Mouse (Mus musculus) right cerebral cortex, postnatal 4 days (tissue): Measurements from ENCODE around the gene Atxn7.
"Not testable (repeated sequence)": the region's sequence is repeated elsewhere in the genome, so short reads cannot be mapped to it uniquely, and the experiment has no call there.

Experiments
- DNase-seq: peaks from one replicate; pipeline ENCODE4 v3.0.0-alpha.2; 2022

The Atxn7 gene

DNA sequence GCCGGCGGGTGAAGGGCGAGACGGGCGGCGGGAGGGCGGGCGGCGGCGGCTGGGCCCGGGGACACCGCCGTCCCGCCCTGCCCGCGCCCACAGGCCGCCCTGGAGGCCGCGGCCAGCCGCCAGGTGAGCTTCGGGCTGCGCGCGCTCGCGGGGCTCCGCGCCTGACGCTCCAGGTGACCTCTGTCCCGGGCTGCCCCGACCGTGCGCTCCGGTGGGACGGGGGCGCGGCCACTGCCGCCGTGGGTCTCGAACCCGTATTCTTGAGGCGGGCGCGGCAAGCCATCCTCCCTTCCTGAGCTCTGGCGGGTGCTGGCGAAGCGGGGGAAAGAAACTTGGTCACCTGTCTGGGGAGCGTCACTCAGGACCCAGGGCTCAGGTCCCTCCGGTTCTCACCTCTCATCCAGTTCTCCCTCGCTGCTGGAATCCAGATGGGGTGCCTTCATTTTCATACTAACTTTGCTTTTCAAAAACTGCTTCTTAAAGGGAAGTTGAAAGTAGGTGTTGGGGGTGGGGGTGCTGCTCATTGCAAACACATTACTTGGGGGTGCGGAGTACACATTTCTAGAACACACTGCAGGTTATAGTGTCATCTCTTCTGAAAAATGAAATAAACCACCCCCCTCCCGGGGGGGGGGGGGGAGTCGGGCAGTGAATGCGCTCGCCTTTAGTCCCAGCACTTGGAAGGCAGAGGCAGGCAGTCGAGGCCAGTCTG is at the start of gene Atxn7, which contains the start of gene Thoc7:
Gene Atxn7, plus strand, starts transcription at position 40 of the 712 bp plus-strand sequence.
Gene Thoc7, minus strand, starts transcription at position 452 of the 712 bp plus-strand sequence.
- DNase-seq = peak; percentile 41

DNA sequence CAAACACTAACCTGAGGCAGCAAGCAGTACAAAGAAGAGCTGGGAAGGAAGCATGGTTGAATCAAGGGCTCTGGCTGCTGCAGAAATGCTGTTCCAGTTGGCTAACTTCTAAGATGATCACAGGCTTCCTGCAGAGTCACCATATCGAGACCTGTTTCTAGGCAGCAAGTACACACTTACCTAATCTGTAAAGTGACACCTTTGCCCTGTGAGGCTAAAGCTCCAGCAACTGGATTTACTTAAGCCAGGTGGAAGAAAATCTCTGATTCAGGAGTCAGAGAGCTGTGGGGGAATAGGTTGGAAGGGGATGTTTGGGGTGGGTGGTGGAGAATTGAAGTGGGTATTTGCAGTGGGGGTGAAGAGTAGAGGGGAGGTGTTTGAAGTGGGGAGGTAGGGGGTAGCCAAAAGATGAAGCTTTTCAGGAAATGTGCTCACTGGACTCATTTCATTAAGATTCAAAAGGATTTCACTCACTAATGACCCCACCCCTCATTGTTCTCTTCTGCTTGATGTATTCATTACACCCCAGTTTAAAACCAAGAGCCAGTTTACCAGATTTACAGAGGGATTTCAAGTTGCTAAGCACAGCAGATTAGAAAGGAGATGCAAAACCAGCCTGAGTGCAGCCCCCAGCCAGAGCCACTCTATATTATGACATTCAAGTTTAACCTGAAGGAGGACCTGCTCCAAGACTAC is 46.7 kb upstream of the Atxn7 start, which contains the start of gene Gm281:
Gene Gm281, minus strand, starts transcription at position 92 of the 696 bp plus-strand sequence.
- DNase-seq = no peak

DNA sequence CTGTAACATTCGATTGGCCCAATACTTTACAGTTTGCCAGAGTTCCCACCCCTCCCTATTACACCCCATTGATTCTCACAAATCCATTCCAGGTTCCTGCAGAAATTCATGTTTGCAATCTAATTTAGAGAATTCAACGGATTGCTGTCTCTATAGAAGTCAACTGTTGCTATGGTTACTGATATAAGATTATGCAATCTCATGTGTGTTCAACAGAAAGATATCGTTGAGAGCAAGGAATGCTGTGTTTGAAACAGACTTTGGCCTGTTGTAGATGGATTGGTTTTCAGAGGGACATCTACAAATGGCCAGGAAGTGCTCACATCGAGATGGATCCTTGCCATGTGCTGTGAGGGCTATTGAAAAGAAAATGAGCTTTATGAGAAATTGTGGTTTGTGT is 46.0 kb upstream of the Atxn7 start:
- DNase-seq = no peak

DNA sequence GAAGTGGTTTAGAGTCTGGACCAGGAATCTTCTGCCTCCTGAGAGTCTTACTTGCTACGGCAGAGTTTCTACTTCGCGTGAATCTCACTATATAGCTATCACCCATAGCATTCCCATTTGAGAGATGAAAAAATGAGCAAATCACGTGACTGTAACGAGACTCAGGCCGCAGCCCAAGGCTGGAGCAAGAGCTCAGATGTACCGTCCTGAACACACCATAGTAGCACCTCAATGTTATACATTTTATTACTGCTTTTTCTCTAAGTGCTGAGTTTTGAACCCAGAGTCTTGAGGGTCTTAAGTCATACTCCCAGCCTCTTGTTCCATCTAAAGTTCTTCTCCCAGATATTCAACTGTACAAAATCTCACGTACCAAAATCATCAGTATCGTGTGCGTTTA is 44.0 kb upstream of the Atxn7 start:
- DNase-seq = no peak

DNA sequence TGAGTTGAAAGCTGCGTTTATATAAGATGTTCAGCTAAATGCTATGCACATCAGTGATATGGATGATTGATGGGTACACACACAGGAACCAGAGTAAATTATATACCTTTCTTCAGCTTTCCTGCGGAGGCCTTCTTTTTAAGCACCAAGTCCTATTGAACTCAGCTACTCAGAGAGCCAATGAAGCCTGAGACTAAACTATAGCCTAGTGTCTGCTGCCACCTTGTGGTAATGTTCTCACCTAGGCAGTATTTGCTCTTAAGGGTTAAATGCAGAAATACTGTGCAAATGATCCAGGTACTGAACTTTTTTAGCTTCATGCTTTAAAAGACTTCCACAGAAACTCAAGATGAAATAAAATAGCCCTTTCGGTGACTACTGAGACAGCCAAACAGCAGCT is 43.6 kb upstream of the Atxn7 start:
- DNase-seq = peak; percentile 56

DNA sequence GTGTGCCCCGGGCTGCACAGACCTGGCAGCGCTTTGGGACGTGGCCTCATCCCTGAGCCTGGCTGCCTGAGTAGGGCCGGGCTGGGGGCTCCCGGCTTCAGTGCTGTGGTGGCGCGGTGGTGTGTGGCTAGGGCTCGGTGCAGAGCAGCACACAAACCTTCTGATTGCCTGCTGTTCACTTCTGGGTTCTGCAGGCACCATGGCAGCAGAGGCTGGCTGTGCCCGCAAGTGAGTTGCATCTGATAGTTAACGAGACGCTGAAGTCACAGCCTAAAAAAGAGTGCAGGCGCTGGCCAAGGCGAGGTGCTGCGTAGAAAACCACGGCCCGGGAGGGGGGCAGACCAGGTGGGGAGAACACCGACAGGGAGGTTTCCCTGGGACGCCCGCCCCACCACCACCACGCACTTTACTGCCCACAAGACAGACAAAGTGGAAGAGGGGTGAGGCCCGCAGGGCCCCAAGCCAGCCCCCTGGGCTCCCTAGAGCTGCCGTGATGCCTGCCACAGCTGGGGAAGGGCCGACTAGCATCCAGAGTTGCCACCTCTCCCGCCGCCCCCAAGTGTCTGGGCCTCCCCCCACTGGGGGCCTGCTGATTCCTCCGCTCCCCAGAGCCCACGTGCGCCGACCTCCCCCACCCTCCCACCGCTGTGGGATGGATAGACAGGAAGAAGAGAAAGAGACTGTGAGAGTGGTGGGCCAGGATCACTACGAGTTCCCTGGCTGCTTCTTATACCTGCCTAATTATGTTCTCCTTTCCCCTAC is 27.8 kb upstream of the Atxn7 start:
- no peak for DNase-seq

DNA sequence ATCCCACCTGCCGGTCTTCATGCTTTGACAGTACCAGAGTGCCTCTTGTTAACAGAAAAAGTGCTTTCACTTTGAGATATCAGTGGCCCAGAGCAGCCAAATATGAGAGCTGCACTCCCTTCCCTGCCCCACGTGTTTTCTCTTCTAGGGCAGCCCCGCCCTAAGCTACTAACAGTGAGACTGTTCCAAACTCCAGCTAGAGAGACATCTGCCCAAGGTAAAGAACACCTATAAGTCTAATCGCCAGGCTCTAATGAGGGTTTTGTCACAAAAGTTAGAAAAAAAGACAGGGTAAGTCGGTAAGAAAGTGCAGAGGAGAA is 27.2 kb upstream of the Atxn7 start:
- no peak for DNase-seq

DNA sequence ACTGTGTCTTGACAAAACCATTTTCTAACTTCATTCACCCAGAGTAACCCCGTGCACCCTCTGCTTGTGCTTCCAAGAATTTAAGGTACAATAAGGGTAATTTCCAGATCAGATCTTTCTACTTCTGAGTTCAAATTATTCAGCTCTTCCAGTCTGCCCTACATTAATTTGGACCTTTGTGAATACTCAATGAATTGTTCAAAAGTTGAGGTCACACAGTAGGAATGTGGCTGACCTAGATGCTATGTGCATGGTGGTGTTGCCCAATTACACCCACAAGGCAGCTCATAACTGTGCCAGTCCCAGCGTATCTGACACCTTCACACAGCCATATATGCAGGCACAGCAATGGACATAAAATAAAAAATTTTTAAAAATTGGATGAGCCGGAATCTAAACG is 16.6 kb upstream of the Atxn7 start:
- DNase-seq = no peak

DNA sequence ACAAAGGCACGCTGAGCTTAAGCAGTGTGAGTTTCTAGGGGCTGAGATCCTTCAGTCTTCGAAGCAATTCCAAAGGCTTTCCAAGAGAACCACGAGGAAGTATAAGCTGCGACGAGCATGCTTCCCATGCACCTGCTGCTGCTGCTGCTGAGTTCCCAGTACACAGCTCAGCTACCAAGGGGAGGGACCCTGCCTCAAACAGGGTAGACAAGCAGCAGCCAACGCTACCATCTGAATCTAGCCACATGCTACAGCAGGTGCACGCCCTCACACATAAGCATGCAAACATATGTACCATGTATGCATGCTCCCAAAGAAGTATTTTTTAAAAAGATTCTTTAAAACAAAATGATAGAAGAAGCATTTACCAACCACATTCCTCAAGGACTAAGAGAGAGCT is 12.9 kb upstream of the Atxn7 start:
- DNase-seq = no peak

DNA sequence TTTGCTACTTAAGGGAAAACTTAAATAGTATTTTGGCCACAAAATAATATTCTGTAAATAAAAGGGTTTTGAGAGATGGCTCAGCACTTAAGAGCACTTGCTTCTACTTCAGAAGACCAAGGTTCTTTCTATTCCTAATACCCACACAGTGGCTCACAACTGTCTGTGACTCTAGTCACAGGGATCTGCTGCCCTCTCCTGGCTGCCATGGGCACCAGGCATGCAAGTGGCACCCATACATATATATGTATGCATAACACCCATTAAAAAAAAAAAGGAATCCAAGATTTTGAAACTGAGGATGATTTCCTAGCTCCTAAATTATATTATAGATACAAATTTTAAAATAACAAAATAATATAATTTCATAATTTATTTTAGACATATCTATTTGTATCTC is 10.8 kb upstream of the Atxn7 start:
- peak; percentile 58 for DNase-seq

DNA sequence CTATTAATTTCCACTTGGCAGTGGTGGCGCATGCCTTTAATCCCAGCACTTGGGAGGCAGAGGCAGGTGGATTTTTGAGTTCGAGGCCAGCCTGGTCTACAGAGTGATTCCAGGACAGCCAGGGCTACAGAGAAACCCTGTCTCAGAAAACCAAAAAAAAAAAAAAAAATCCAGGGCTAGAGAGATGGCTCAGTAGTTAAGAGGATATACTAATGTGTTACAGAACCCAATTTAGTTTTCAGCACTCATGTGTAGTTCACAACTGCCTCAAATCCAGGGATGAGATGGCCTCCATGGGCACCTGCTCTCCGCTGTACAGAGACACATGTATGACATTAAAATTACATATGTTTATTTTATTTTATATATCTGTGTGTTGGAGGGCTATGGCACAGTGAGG is 9.1 kb upstream of the Atxn7 start:
- not testable (repeated sequence) for DNase-seq

DNA sequence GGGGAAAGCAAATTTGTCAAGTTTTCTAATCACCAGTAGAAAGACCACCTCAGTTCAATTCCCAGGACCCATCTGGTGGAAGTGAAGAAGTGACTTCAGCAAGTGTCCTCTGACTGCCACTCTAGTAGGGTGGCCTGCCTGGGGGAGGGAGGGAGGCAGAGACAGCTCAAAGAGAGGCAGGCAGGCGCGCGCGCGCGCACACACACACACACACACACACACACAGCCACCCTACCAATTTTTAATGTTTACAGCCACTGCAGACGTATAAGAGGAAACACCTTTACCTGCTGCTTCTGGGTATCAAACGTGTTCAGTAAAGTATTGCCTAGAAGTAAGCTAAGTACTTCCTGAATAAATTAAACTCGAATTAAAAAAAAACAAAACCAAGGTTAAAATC is 1.2 kb upstream of the Atxn7 start:
- DNase-seq = peak; percentile 38

DNA sequence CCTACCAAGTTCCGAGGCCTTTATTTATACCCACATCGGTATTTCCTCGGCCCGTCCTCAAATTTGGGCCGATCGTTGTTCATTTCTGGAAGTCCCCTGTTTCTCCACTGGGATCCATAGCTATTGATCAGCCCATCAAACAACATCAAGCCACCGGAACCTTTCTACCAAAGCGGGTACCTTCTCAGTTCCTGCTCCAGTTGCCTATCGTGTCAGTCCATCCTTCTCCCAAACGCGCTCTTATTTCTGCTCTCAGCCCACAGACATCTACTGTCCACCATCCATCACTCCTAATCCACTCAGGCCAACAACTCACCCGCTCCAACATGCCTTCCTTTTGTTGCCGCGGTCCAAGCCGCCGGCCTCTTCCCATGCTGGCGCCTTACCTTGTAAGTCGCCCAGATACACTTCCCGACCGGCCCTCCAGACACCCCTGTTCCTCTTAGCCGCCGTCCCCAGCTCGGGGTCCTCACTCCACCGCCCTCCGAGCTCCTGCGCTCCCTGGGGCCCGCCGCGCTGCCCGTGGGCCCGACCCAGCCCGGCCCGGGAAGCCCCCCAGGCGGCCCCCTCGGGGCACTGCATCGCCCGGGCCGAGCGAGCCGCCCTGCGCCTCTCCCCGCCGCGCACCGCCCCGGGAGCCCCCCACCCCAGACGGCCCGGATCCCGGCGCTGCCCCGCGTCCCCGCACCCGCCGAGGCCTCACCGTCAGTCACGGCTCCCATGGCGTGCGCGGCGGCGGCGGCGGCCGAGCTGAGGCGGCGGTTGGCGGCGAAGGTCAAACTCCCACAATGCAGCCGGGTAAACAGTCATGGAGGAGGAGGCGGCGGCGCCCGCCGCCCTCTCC is 536 bp upstream of the Atxn7 start:
- DNase-seq = peak; percentile 68

DNA sequence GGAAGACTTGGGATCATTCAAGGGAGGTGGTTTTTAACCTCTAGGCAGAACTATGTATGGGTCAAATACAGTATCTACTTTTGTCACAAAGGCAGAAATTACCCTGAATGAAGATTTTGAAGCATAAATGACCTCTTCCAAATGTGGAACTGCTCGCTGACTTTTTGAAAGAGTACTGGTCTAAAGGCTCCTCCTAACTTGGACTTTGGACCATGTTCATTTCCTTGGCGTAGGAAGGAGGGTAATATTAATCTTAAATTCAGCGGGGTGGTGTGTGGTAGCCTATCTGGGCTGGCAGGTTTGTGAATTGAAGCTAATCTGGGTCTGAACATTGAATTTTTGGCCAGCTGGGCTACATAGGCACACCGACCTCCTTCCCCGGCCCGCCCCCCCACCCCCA is 1.2 kb downstream of the Atxn7 start:
- DNase-seq = no peak

DNA sequence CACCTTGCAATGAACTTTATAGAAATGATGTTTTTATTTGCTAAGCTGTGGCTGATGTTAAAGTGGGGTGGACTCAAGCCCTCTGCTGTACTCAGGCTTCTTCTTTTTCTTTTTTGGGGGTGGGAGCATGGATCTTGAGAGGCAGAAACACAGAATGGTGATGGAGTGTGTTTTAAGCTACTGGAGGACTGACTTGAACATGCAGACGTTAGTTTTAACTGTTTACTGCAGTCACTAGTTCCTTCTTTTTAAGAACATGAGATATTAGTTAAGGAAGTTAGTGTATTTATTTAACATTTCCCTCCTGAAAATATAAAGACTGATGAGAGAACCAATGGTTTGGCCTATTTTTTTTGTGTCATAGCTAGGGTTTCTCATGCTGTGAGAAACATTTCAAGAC is 2.3 kb downstream of the Atxn7 start:
- no peak for DNase-seq

DNA sequence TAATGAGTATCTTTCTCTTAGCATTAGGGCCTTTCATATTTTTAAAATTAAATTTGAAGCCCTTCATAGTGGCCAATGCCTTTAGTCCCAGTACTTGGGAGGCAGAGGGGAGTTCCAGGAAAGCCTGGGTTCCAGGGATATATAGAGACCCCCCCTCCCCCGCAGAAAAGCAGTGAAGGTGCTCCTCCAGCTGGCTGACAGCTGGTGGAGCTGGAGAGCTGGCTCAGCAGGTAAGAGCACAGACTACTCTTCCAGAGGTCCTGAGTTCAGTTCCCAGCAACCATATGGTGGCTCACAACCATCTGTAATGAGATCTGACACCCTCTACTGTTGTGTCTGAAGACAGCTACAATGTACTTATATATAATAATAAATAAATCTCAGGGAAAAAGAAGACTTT is 6.4 kb downstream of the Atxn7 start:
- DNase-seq = no peak

DNA sequence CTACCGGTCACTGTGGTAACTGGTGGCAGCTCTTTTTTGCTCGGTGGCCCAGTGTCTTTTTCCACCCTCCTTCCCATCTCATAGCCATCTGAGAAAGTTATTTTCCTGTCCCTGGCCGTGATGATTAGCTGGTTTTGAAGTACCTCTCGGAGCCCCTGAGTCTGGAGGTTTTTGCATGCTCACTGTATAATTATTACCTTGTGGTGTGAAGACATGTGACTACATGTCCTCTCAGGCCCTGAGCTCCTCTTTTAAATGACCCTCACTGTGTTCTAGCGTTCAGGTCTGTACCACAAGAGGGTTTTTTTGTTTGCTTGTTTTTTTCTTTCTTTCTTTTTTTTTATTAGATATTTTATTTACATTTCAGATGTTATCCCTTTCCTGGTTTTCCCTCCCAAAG is 7.2 kb downstream of the Atxn7 start:
- no peak for DNase-seq

DNA sequence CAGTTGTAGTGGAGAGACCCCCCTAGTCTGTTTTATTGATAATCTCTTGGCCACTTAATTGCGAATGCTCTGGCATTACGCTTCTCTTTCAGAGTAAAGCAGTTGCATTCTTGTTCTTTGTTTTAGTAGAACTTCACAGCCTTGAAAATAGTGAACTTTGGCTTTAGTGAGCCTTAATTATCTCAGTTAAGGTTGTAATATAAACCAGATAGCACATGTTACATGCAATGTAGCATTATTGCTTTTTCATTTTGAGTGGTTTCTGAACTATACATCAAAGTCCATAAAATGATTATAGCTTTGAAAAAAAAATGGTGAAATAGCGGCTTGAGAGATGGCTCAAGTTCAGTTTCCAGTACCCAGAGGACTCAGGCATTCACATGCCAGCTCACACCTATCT is 9.3 kb downstream of the Atxn7 start:
- no peak for DNase-seq

DNA sequence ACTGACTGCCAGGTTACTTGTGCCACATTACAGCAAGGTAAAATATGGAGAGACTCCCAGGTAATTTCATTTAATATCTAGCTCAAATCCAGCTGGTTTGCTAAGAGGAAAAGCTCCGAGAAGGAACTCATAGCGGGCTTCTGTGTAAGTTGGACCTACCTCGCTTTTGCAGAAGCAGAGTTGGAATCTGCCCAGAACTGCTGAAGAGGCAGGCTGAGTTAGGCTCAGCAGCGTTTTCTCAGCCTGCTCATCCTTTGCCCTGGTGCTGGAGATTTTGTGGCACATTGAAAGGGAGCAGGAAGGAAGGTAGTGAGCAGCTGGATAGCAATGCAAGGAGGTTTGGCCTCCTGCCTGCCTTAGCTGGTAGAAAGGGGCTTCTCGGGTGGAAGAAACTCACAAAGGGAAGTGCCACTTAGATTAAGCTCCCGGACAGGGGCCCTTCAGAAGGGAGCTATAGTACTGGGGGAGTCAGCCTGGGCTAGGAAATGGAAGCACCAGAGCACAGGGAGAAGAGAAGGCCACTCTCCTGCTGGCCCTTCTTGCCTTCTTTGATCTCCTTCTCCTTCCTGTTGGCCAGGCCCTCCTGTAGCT is 10.5 kb downstream of the Atxn7 start:
- no peak for DNase-seq

DNA sequence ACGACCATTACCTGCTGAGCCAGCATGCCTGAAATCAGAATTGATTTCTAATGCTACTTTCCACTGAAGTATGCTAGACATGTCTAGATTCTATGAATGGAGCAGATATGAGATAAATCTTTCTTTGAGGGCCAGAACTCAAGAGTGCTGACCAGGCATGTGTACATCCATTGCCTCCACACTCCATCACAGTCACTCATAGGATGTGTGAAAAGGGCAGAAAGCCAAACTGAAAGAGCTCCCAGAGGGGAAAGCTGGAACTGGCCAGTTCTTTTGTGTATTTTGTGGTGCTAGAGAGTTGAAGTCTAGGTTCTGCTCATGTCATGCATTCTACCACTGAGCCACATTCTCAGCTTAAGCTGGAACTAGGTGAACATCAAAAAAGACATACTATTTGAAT is 16.3 kb downstream of the Atxn7 start:
- DNase-seq = no peak

DNA sequence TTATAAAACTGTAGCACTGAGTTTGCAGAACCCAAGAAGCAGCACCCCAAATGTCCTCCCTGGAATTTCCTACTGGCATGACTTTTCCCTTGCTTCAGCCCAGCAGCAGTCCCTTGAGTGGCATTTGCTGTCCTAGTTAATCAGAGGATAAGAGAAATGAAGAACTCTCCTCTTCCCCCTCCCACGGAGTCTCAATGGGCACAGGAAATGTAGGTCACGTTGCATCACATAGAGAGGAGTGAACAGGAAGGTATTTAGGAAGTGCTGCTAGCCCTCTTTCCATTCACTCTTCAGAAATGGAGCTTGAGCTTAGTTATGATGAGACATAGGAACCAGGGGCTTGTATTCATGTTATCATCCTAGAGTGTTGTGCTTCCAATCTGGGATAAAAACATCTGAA is 20.0 kb downstream of the Atxn7 start:
- DNase-seq = no peak

DNA sequence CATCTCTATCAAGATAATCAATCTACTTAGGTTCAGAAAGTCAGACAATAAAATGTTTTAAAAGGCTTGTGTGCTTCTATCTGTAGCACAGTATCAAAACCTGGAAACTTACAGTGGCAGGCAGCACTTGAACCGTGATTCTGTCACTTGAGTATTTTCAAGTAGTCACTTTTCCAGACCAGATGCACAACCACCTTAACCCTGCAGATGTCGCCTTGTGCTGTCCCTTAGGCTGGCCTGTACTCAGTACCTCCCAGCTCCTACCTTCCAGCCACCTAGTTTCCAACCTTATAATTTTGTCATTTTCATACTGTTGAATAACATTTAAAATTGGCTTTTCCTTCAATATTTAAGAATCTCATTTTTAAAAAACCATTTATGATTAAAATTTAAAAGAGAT is 20.9 kb downstream of the Atxn7 start:
- DNase-seq = no peak

DNA sequence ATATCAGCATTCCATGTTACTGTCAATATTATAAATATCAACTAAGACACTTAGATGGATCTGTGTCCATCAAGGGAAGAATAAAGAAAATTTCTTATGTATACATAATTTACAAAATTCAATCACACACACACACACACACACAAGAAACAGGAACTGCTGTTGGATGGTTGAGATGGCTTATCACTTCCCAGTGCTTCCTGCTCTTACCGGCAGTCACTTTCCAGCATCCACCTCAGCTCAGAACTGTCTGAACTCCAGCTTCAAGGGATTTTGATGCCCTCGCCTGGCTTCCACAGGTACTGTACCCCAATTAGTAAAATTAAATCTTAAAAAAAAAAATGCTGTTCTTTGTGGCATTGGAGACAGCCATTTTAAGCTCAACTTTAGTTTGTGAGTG is 27.2 kb downstream of the Atxn7 start:
- no peak for DNase-seq
